Mouse (Mus musculus): ENCODE results near the gene Ccdc92b. TPM values are rescaled to one million over a fixed set of nuclear protein-coding genes. Genes with fewer than 3 reads are reported as not detected.

Gene Ccdc92b
- polyA plus RNA-seq, 1 experiment from 2014 or later: 0.29 TPM

DNA sequence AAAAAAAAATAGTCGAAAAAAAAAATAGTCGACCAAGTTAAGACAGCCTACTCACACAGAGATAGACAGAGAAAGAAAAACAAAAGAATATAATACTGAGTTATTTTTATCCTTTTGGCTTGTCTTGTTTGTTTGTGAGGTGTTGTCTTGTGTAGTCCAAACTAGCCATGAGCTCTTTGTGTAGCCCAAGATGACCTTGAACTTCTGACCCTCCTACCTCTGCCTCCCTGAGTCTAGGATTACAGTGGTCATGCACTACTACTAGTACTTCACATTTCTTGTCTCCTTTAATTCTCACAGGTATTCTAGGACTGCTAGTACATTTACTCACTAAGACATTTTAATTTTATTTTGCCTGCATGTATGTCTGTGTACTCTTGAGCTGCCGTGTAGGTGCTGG lies 8.1 kb downstream of the Ccdc92b start:
- Histone ChIP-seq H3K27ac (ENCODE audit: low read length) (no peak overlapping the region), H3K4me1 (ENCODE audit: control insufficient read depth, insufficient read depth, low read length) (peaks cover 6% of the 10 kb centered on the region; the same call in 1 of the 2 replicates), H3K36me3 (ENCODE audit: control insufficient read depth, insufficient read depth, low read length) (no peaks in the 10 kb centered on the region), H3K9ac (ENCODE audit: low read depth, low read length) (no peak overlapping the region), H3K4me3 (ENCODE audit: low read length) (no peak overlapping the region), H3K27me3 (replicated peaks; ENCODE audit: control insufficient read depth, insufficient read depth, low read length) (no peaks in the 10 kb centered on the region), H3K9me3 (ENCODE audit: control insufficient read depth, low read length) (no peaks in the 10 kb centered on the region), H3K4me2 (ENCODE audit: low read depth, low read length) (no peak overlapping the region)
- 80% methylated on average over 3 of the region's 3 CpGs for WGBS
- ATAC-seq: no peak

DNA sequence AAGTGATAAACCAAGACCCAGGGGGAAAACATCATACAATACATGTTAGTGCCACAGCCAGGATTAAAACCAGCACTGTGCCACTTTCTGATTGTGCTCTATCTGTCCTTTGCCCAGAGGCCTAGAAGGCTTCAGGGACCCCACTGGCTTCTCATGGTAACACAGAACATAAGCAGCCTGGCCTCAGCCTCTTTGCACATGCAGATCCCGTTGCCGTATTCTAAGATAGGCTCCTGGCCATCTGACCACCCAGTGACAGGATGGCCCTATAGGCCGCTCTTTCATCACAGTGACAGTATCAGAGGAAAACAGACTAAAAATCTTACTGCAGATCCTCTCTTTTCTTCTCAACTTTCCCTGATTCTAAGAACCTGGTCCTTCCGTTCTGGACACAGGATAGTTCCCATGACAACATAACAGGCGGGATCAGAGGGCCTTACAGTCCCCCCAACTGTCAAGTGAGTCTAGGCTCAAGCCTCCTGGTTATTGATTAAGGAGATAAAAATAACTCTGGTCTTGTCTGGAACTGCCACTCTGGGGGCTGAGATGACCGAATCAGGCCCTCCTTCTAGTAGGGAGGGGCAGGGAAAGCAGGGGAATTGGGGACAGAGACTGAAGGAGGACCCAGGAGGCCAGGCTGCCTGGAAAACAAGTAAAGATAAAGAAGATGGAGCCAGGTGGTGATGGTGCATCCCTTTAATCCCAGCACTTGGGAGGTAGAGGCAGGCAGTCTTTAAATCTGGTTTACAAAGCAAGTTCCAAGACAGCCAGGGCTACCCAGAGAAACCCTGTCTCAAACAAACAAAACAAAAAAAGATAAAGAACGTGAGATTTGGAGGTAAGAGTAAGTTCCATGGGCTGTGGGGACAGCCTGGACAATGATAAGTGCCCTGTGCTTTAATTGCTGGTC lies 12.7 kb downstream of the Ccdc92b start:
- Histone ChIP-seq H3K4me2 (ENCODE audit: low read depth, low read length) (no peak overlapping the region), H3K36me3 (ENCODE audit: control insufficient read depth, insufficient read depth, low read length) (no peaks in the 10 kb centered on the region), H3K4me1 (ENCODE audit: control insufficient read depth, insufficient read depth, low read length) (peaks cover under 1% of the 10 kb centered on the region; the same call in 1 of the 2 replicates), H3K4me3 (ENCODE audit: low read length) (no peak overlapping the region), H3K9ac (ENCODE audit: low read depth, low read length) (no peak overlapping the region), H3K27me3 (replicated peaks; ENCODE audit: control insufficient read depth, insufficient read depth, low read length) (no peaks in the 10 kb centered on the region), H3K27ac (ENCODE audit: low read length) (no peak overlapping the region), H3K9me3 (ENCODE audit: control insufficient read depth, low read length) (no peaks in the 10 kb centered on the region)
- WGBS: 64% methylated on average over 7 of the region's 7 CpGs
- no peak for ATAC-seq

DNA sequence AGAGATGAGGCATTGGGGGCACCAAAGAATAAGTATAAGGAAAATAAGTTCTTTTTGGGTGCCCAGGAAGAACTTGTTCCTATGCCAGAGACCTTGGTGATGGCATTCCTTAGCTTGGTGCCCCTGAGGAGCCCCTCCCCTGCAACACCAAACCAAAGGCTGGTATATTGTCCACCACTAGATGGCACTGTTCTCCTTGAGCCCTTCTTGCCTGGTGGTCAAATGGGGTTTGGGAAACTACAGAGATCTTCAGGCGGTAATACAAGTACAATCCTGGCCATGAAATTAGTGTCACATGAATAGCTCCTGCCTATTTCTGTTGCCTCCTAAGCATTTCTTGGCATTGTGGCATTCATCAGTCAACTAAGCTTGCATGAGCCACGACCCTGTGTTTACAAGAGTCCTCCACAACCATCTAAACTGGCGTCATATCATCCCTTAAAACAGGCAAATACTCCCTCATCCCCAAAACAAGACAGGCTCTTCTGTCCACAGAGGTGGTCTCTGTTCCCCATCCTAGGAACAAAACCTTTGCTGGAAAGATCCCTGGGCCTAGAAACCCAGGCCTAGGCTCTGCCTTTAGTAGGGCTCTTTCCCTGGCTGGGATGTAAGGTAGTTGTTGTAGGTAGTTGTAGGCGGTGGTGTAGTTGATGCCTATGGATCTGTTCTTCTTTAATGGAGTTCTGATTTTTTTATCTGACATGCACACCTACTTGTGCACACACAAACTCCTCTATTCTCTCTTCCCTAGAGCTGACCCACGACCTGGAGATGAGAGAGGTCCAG lies 15.3 kb downstream of the Ccdc92b start:
- no peak overlapping the region for H3K4me2 ChIP-seq (ENCODE audit: low read depth, low read length)
- WGBS: 58% methylated on average over 5 of the region's 5 CpGs
- H3K4me1 ChIP-seq (ENCODE audit: control insufficient read depth, insufficient read depth, low read length): peaks cover 16% of the 10 kb centered on the region

DNA sequence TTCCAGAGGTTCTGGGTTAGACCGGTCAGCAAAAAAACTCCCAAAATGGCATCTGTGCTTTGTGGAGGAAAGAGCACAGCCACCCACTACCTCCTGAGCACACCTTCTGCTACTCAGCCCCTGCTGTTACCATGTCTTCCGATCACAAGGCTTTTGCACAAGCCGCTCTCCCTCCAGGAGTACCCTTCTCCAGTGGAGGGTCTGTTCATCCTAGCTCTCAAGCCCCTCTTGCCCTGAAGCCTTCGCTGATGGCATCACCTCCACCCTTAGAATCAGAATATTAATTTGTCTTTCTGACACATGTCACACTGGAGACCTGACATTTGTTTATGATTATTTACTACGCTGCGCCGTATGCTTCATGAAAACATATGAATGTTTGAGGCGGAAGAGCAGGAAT lies 18.1 kb downstream of the Ccdc92b start:
- no peak for ATAC-seq
- H3K9me3 ChIP-seq (ENCODE audit: control insufficient read depth, low read length): no peaks in the 10 kb centered on the region
- no peaks in the 10 kb centered on the region for H3K27me3 ChIP-seq (replicated peaks; ENCODE audit: control insufficient read depth, insufficient read depth, low read length)
- H3K9ac ChIP-seq (ENCODE audit: low read depth, low read length): peak overlapping the region; percentile 81
- peaks cover 18% of the 10 kb centered on the region for H3K4me1 ChIP-seq (ENCODE audit: control insufficient read depth, insufficient read depth, low read length)
- H3K36me3 ChIP-seq (ENCODE audit: control insufficient read depth, insufficient read depth, low read length): no peaks in the 10 kb centered on the region
- WGBS: 21% methylated on average over 8 of the region's 8 CpGs
- H3K27ac ChIP-seq (ENCODE audit: low read length): peak overlapping the region; percentile 90
- H3K4me2 ChIP-seq (ENCODE audit: low read depth, low read length): peak overlapping the region; percentile 81
- peak overlapping the region; percentile 80 for H3K4me3 ChIP-seq (ENCODE audit: low read length)

More for the DNA sequence above, 15.3 kb downstream of the Ccdc92b start:
- Histone ChIP-seq H3K9ac (ENCODE audit: low read depth, low read length) (no peak overlapping the region), H3K36me3 (ENCODE audit: control insufficient read depth, insufficient read depth, low read length) (no peaks in the 10 kb centered on the region), H3K27ac (ENCODE audit: low read length) (no peak overlapping the region), H3K4me3 (ENCODE audit: low read length) (no peak overlapping the region), H3K9me3 (ENCODE audit: control insufficient read depth, low read length) (no peaks in the 10 kb centered on the region), H3K27me3 (replicated peaks; ENCODE audit: control insufficient read depth, insufficient read depth, low read length) (no peaks in the 10 kb centered on the region)
- ATAC-seq: no peak

DNA sequence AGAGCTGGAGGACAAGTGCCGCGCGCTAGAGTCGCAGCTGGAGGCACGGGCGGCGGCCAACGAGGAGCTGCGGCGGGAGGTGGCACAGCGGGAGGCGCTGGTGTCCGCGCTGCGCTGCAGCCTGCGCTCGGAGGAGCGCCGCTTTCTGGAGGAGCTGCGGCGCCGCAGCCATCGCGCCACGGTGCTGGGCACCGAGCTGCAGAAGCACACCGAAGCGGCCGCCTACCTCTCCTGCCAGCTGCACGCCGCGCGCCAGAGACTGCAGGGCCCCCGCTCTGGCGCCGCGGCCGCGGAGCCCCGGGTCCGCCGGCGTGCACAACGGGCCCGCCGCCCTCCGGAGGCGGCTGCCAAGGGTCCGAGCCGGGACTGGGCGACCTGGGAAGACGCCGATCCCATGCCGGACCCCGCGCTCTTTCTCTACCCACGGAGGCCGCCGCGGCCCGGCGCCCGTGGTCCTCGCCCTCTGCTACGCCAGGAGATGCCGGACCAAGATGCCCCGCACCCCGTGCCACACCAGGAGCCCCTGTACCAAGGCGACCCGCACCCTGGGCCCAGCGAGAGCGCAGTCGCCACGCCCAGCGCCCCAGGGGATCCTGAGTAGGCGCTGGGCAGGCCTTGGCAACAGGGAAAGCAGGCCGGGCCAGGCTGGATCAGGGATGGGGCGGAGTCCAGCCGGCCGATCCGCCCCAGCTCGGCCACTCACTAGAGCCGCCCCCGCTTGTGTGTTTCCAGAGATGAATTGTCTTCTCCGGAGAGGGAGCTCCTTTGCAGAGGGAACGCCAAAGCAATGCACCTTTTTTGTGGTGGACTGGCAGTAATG lies 18.8 kb downstream of the Ccdc92b start:
- peak overlapping the region; percentile 80 for H3K4me3 ChIP-seq (ENCODE audit: low read length)
- under 1% methylated on average over 82 of the region's 86 CpGs for WGBS
- H3K4me2 ChIP-seq (ENCODE audit: low read depth, low read length): peak overlapping the region; percentile 81
- H3K27me3 ChIP-seq (replicated peaks; ENCODE audit: control insufficient read depth, insufficient read depth, low read length): no peaks in the 10 kb centered on the region
- H3K27ac ChIP-seq (ENCODE audit: low read length): peak overlapping the region; percentile 90
- ATAC-seq: peak; percentile 94
- peak overlapping the region; percentile 81 for H3K9ac ChIP-seq (ENCODE audit: low read depth, low read length)
- peaks cover 18% of the 10 kb centered on the region for H3K4me1 ChIP-seq (ENCODE audit: control insufficient read depth, insufficient read depth, low read length)
- H3K36me3 ChIP-seq (ENCODE audit: control insufficient read depth, insufficient read depth, low read length): no peaks in the 10 kb centered on the region
- H3K9me3 ChIP-seq (ENCODE audit: control insufficient read depth, low read length): no peaks in the 10 kb centered on the region

DNA sequence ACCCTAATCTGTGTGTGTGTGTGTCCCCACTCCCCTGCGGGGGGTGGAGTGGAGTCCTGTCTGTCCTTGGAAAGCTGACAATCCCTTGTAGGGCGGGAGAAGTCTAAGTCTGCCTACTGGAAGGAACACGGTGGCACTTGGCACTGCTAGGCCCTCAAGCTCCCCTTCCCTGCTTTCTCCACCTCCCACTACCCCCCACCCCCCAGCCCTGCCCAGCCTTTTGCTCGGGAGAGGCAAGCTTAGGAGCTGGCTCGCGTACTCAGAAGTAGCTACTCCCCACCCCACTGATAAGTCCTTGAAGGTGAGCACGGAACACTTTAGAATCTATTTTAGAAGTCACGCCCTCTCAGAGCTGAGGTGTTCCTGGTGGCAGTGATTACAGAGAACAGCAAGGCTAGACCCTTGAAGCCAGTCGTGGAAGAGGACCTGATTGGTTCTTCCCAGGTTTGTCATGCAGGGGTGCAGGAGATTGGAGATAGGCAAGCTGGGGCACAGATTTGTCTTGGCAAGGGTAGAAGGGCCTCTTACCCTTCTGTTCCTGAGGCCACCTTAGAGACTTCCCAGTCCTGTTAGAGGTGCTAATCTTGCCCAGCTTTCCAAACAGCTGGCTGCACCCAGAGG lies 19.5 kb downstream of the Ccdc92b start:
- Histone ChIP-seq H3K36me3 (ENCODE audit: control insufficient read depth, insufficient read depth, low read length) (no peaks in the 10 kb centered on the region), H3K9me3 (ENCODE audit: control insufficient read depth, low read length) (no peaks in the 10 kb centered on the region), H3K4me2 (ENCODE audit: low read depth, low read length) (peak overlapping the region; percentile 81), H3K4me3 (ENCODE audit: low read length) (peak overlapping the region; percentile 80), H3K27me3 (replicated peaks; ENCODE audit: control insufficient read depth, insufficient read depth, low read length) (no peaks in the 10 kb centered on the region), H3K4me1 (ENCODE audit: control insufficient read depth, insufficient read depth, low read length) (peaks cover 18% of the 10 kb centered on the region), H3K9ac (ENCODE audit: low read depth, low read length) (peak overlapping the region; percentile 81), H3K27ac (ENCODE audit: low read length) (peak overlapping the region; percentile 90)
- peak; percentile 39 for ATAC-seq
- 6% methylated on average over 9 of the region's 9 CpGs for whole genome bisulfite sequencing

DNA sequence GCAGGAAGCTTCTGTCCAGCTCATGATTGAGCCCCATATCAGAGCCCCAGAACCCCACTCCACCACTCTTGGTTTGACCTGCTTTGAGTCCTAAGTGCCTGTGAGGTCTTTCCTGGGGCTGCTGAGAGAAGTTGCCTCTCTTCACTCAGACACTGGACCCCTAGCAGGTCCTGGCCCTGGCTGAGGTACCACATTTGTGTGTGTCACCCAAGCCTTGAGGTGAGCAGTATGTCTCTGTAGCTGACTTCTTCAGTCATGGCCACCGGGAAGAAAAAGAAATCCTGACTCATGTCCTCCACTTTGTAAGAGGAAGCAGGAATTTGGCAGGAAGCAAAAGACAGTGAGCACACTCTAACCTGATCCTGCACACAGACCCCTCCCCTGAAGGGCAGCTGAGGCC lies 20.2 kb downstream of the Ccdc92b start:
- Histone ChIP-seq H3K27ac (ENCODE audit: low read length) (no peak overlapping the region), H3K4me3 (ENCODE audit: low read length) (no peak overlapping the region), H3K27me3 (replicated peaks; ENCODE audit: control insufficient read depth, insufficient read depth, low read length) (no peaks in the 10 kb centered on the region), H3K4me1 (ENCODE audit: control insufficient read depth, insufficient read depth, low read length) (peaks cover 18% of the 10 kb centered on the region), H3K9me3 (ENCODE audit: control insufficient read depth, low read length) (no peaks in the 10 kb centered on the region), H3K36me3 (ENCODE audit: control insufficient read depth, insufficient read depth, low read length) (no peaks in the 10 kb centered on the region), H3K4me2 (ENCODE audit: low read depth, low read length) (no peak overlapping the region), H3K9ac (ENCODE audit: low read depth, low read length) (0 out of 2 replicates have a peak overlapping the region, but pooled peaks have one; percentile 81)
- no peak for ATAC-seq
- WGBS: 46% methylated on average over 1 of the region's 1 CpGs

DNA sequence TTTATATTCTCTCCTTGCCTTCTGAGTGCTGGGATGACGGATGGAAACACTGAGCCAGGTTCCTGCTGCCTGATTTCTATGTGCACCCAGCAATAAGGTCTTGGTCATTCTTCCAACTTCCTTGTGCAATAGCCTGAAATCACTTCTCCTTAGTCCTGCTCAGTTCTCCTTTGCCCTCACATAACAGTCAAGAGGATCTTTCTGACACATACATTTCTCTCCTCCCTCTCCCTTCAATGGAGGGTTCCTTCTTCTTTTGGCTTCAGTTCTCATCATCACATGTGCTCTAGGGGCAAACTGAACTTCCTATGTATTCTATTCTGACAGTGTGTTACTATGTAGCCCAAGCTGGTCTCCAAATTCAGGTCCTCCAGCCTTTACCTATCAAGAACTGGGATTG lies 28.6 kb downstream of the Ccdc92b start:
- WGBS: 87% methylated on average over 1 of the region's 1 CpGs
- H3K9me3 ChIP-seq (ENCODE audit: control insufficient read depth, low read length): no peaks in the 10 kb centered on the region
- peaks cover 34% of the 10 kb centered on the region for H3K4me1 ChIP-seq (ENCODE audit: control insufficient read depth, insufficient read depth, low read length)
- H3K27me3 ChIP-seq (replicated peaks; ENCODE audit: control insufficient read depth, insufficient read depth, low read length): no peaks in the 10 kb centered on the region
- no peaks in the 10 kb centered on the region for H3K36me3 ChIP-seq (ENCODE audit: control insufficient read depth, insufficient read depth, low read length)
- H3K9ac ChIP-seq (ENCODE audit: low read depth, low read length): no peak overlapping the region
- no peak overlapping the region for H3K4me3 ChIP-seq (ENCODE audit: low read length)
- no peak overlapping the region for H3K4me2 ChIP-seq (ENCODE audit: low read depth, low read length)
- peak overlapping the region; percentile 93 for H3K27ac ChIP-seq (ENCODE audit: low read length)
- no peak for ATAC-seq
